Mouse (Mus musculus) monocyte, adult 5-6 weeks (primary cell): ENCODE measurements at regions not wholly inside any gene's neighbourhood (a gene's known extent, or its start where the extent isn't known, plus 50 kb on each side); places are given as distances from the start of the nearest gene placed in this dataset.

Experiments
- ATAC-seq: fragments of 153-309, 156-312 bp; replicated peaks from 2 replicates; pipeline ENCODE4 v1.8.0; 2017; ENCODE audit warnings: mild to moderate bottlenecking; ENCODE audit not compliant: low TSS enrichment, insufficient number of reproducible peaks, severe bottlenecking, poor library complexity, low FRiP score

DNA sequence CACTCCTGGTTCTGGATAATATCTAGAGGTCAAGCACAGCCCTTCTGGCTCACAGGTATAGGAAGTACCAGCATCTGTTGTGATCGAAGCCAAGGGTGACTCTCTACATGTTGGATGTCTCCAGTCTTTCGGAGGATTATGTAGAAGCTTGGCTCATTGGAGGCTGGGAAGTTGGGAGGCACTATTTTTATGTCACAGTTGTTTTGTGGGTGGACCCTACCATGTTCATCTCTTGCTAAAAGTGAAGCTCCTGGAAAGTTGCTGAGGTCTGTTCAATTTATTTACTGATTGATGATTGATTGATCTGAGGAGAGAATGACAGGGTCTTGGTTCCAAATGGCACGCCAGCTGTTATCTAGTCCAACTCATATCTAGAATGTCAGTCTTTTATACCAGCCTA lies 219.0 kb downstream of the Dusp6 start:
- no peak for ATAC-seq

DNA sequence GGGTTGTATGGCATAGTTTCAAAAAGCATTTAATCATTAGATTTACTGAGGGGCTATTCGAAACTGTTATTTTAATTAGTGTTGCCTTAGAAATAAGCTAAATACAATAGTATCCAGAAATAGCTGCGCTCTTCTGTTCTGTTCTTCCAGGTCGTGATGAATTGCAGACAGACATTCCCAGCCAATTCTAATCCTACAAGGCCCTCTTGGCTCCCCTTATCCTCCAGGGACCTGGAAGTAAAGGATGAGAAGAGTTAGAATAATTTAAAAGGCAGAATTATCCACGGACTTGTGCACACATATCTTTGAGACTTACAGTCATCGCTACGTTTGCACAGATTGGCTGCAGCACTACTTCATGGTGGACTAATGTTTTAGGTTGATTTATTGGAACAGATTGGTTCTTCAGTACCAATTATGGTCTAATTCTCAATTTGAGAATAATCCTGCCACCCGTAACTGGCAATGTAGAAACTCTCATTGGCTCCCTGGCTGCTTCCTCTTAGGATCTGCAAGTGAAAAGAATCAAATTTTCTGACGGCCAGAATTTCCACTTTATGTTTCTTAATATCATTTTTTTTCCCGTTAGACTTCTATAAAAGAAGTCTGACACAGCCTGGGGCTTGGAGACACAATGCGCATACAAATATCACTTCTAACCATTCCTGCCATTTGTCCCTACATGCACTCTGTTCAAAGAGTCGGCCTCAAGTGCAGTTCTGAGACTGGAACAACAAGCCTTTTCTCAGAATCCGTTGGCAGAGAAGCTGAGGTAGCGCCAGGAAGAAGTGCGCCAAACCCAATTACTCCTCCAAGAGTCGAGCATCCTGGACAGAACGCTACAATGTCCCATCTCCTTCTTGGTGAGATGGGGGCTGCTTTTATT lies 225.4 kb downstream of the Dusp6 start:
- ATAC-seq: no peak

DNA sequence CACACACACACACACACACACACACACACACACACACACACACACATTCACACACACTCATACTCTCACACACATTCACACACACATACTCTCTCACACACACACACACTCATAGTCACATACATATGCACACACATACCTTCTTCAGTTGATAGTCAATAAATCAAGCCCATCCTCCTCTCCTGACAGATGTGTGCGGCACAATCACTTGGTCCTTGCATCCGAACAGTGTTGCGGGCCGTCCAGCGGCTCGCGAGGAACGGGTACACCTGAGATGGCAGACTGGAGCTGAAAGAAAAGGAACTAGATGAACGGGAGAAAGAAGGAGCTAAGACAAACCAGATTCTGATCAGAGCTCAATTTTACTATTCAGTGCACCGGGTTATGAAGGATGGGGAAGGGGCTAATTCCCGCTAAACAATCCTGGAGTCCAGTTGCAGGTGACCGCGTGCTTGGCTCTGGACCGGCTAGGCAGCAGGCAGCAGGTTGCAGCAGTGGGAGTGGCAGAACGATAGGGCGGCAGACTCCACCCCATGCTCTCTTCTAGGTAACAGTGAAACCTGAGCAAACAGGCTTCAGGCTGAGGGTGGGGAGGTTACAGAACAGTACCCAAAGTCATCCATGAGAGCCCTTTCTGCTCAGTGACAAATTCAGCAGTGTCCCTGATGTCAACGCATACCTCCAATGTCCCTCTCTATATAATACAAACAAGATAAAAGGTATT lies 247.8 kb downstream of the Csl start:
- ATAC-seq: no peak

DNA sequence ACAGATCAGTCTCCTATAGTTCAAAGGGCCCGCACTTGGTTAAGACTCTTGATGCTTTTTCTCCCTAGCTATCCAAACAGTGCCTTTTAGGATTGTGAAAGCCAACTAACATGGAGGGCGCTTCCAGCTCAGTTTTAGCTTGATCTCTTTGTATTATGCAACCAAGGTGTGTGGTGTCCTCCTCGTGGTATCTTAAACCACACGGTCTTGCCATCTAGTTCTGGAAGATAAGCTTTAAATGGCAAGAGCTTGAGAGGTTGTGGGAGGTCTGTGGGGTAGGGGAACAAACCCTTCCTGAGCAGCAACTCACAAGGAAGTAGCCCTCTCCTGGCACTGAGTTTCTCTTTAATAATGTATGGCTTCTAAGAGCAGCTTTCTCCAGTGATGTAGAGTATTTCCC lies 241.5 kb downstream of the Csl start:
- ATAC-seq: no peak

DNA sequence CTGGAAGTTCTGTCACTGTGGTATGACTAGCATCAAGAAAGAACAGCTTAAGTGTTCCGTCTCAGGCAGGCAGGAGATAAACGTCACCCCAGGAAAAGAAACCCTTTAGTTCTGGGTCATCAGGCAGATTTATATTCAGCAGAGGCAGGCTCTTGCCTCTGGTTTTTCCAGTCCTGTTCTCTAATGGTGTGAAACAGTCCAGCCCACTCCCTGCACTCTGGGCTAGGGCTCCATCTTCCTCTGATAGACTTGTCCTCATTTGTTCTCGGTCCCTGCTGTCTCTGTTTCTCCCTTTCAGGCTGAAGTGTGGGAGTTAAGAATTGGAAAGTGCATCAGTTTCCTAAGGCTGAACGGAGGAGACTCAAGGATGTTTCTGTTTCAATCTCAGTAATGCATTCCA lies 240.0 kb downstream of the Csl start:
- no peak for ATAC-seq

DNA sequence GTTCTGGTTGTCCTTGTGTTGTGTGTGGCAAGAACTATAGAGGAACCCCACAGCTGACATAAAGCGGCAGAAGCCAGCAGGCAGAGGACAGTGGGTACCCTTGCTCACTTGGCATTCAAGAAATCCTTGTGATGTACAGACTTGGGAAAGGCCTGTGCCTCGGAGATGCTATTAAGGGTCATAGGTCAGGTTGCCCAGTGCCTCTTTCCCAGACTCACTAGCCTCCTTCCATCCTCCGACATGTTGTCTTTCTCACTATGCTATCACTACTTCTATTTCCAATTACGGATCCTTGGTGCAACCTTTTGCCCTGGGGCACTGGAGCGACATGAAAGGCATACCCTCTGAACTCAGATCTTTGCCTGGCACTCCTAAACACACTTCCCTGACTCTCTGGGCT lies 235.6 kb downstream of the Csl start:
- no peak for ATAC-seq

DNA sequence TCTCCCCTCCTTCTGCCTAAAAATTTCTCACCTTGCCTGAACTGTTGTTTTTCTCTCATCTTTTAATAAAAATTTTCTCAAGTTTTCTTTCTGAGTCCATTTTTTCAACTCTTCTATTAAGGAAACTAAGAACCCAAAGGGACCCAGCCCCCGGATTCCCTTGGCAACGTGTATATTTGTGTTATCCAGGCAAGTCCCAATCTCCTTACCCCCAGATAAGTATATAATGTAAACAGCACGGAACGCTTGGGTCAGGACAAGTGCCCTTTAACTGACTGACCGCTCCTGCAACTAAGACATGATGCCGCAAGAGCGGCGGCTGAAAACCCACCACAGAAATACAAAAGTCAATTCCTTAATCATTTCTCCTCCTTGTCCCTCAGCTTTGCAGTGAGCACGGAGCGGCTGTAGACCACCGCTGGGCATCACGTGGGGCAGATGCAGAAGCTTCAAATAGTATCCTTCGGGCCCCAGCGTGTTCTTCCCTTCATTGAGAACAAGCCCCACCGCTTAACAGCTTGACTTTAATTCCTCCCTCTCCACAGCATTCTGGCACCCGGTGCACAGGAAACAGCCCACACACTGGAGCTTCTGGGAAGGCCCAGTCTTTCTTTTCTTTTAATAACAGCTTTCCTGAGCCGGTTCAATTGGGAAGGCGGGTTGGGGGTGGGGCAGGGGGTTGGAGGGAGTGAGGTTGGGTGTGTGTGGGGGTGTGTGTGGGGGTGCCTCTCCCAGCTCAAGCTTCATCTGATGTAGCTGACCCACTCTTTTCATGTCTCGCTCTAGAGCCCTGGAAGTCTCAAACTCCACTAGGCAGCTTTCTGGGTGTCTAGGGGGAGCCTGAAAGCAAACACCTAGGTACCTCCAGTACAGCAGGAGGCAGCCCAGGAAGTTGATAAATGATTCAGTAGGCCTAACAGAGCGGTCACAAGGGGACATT lies 234.9 kb downstream of the Csl start:
- no peak for ATAC-seq

DNA sequence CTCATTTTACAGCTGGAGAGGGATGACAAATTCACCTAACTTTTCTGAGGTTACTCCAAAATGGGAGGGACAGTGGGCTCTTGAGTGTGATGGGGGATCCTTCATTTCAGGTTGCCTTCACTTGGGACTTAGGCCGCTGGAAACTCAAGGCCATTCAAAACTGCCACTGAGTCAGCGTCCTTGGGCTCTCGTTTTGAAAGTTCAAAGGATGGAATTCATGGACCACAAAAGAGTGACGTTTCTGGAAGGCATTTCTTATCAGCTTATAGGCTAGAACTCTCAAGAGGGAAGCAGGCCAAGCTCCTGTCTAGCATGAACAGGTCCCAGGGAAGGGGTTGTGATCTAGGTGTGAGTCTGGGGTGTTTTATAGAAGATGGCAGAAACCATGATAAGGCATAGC lies 233.3 kb downstream of the Csl start:
- no peak for ATAC-seq

DNA sequence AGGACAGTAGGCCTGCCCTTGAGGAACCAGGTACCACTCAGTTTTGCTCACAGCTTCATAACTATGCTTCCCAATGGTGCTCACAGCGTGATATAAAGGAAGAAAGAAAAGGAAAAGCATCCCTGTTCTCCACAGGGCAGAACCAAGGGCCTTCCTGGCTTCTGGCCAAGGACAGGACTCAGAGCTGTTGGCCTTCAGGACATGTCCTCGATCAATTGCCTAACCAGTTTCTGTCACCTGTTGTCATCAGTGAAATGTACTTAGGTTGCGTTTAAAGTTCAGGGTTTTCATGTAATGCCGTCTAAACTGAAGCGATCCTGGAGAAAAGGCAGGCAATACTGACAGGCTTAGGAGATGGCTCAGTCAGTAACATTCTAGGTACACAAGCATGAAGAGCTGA lies 232.9 kb downstream of the Csl start:
- ATAC-seq: no peak

DNA sequence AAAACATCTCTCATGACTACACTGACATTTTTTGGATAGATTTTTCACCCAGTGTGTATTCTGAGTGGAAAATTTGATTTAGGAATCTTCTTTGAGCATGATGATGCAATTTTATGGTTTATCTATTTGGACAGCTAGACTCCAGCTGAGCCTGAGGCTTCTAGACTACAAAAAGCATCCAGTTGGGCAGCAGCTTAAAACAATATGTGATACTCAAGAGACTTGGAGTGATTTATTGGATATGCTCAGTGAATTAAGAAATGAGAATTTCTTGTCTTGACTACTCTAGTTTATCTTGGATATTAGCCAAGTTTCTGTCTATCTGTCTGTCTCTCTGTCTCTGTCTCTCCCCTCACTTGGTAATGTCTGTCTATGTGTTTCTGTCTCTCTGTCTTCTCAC lies 228.4 kb downstream of the Csl start:
- no peak for ATAC-seq

DNA sequence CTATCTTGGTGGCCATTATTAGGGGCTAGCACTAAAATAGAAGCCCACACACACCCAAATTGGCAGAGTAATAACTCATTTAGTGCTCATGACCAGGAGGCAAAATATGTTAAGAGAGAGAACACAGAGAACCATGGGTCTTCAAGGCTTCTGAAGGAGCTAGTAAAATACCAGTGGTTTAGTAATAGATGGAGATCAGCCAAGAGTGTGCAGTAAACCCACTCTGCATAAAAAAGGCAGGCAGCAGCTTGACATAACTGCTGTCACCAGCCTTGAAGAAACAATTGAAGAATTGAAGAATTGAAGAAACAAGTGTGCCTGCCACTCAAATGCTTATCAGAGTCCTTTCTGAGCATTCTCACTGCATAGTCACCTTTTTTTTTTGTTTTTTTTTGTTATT lies 227.9 kb downstream of the Csl start:
- ATAC-seq: no peak

DNA sequence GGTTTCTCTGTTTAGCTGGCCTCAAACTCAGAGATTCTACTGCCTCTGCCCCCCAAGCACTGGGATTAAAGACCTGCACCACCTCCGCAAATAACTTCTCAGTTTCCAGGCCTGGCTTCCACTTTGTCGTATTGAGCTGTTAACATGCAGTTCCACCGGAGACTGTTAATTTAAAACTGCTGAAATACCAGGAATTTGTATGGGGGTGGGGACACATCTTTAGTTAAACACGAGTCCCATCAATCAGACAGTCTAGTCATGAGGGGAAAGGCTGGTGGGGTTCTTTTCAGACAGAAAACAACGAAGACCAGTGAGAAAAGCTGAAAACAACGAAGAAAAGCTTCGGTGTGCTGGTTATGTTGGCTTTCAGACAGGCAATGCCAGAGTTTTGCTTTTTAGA lies 227.5 kb downstream of the Csl start:
- no peak for ATAC-seq

DNA sequence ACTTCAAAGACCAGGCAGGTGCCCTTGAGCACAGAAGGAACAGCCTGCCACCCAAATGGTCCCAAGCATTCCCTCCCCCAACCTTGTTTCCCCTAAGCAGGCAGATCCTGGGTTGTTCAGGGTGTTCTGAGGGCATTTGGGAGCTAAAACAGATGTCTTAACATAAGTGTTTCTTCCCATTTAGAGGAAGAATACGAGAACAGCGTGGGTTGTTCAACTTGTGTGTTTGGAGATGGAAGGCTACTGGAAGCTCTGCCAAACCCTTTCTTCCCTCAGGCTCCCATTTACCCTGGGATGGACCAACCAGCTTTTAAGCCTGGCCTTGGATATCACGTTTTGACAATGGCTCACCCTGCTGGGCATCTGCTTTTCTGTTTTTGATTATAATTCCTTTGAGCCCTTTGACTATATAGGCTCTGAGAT lies 226.8 kb downstream of the Csl start:
- ATAC-seq: no peak

DNA sequence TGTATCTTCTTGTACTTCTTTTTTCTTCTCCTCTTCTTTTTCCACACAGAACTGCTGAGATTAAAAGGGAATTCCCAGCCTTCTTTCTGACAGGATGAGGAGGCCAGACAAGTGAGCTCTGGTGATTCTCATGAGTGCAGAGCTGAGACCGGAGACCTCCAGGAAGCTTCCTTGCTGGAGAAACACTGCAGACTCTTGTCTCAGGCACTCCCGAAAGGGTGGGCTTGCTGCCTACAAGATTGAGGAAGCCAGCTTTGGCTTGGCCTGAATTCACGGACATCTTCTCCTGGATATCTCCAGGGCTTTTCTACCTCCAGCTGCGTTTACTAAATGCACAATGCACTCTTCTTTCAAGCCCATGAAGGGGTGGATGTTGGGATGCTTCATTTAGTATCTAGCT lies 226.0 kb downstream of the Csl start:
- ATAC-seq: no peak

DNA sequence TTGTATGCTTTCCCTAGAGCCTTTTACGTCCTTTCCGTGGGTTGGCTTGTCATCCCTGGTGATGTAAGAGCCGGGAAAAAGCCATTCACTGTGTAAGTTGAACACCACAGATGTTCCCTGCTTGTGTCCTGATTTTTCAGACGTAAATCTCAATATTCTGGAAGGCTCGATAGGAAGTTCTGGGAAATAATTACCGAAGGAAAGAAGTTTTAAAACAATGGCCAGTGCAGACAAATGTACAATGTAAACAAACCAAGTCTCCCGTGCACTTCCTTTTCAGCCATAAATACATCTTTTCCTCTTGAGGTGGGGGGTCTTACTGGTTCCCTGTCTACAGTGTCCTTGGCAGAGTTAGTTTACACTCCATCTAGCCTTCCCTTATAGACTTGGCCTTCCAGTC lies 225.2 kb downstream of the Csl start:
- ATAC-seq: no peak

DNA sequence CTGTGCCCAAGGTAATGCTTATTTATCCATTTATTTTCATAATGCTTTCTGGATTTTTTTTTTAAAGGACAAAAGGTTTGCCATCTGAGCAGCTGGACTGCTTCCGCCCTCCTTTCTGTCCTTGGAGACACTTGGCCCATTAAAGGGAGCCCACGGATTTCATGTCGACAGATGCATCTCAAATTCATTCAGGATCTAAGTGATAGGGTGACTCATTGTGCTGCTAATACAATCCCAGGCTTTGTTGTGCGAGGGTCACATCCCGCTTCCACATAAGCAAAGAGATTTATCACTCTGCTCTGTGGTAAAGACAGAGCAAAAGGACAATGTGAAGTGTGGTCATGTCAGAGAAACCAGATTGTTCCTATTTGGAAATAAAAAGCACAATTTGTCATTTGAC lies 220.8 kb downstream of the Csl start:
- no peak for ATAC-seq

DNA sequence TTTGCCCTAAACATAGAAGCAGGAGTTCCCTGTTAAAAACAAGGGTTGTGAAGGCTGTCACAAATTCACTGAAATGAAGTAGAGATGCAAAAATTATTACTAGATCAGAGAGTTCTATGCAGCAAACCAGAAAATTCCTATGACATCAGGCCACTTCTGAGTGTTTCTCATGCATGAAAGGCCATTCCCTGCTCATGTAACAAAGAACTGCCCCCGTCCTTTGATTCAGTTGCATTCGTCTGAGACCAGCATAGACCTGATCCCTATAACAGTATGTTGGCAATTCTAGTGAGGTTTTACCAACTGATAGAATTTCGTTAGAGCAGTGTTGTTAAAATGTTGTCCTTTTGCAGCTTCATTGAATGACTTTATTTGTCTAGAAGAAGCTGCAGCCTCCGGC lies 207.1 kb downstream of the Csl start:
- no peak for ATAC-seq

DNA sequence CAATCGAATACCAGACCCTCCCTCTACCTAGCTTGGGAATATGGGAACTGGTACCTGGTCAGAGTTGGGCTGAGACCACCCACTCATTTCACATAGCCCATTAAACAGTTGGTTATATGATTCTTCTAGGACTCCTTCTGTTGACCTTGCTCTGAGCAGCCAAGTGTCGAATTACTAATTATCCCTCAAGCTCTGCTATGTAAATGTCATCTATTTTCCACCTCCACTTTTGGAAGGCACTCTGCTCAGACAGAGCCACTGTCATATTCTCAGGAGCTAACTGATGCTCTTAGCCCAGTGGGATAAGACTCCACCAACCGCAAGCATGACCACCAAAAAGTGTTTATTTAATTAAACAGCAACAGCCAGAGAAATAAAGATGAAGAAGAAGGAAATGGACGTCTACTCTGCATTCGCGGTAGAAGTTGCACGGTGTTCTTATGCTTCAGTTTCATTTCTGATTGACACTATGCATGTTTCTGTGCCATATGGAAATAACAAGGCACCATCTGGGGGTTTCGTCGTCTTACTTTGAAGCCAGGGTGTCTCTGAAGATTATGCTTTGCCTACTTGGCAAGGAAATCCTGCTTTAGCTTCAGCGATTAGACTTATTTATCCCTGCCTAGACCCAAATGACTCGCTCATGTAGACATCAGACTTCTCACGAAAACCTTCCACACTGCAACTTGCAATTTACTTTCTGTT lies 206.5 kb downstream of the Csl start:
- no peak for ATAC-seq

DNA sequence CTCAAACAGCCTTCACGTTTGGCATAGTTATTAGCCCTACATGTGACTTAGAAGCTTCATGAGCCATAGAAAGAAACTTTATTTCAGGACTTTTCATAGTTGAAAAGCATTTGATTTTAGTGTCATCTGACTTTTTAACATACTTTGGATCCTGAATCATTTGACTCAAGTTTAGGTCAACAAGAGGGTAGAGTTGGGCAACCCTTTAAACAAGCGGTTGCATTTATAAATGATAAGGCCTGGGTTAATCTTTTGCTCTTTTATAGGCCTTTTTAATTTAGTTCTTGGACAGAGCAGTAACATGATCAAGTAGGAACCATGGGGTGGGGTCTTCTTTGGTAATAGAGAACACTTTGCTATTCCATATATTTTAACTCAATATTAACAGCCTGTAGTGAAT lies 204.4 kb downstream of the Csl start:
- ATAC-seq: no peak
